Mouse (Mus musculus): ENCODE measurements around the gene Tjp1. TPM values are rescaled to one million over a fixed set of nuclear protein-coding genes. Genes with fewer than 3 reads are reported as not detected.

The Tjp1 gene
- total and polyA plus RNA-seq, 3 experiments = not detected

GRCm38 (mm10) chr7:65509357-65509756, 18.2 kb downstream of the Tjp1 start:
- TF ChIP-seq PAX5 (IDR thresholded peaks at IDR 0.05; ENCODE audit: low read length) (no peak), POLR2AphosphoS2 (IDR thresholded peaks at IDR 0.05; ENCODE audit: low read depth, low read length) (no peak), HCFC1 (IDR thresholded peaks at IDR 0.05; ENCODE audit: low read depth, low read length) (no peak), KAT2A (IDR thresholded peaks at IDR 0.05; ENCODE audit: insufficient replicate concordance, low read length) (no peak), MXI1 (IDR thresholded peaks at IDR 0.05; ENCODE audit: low read depth, low read length) (no peak), GABPA (IDR thresholded peaks at IDR 0.05; ENCODE audit: insufficient replicate concordance, low read depth, low read length) (no peak), MEF2A (IDR thresholded peaks at IDR 0.05; ENCODE audit: borderline replicate concordance, low read depth, low read length) (no peak), BHLHE40 (IDR thresholded peaks at IDR 0.05; ENCODE audit: low read depth, low read length) (no peak), POLR2A (IDR thresholded peaks at IDR 0.05; ENCODE audit: low read depth, low read length) (no peak), JUND (conservative IDR thresholded peaks at IDR 0.05; ENCODE audit: low read depth, low read length) (no peak), ZMIZ1 (IDR thresholded peaks at IDR 0.05; ENCODE audit: low read depth, low read length) (no peak), ZKSCAN1 (IDR thresholded peaks at IDR 0.05; ENCODE audit: borderline replicate concordance, low read depth, low read length) (no peak), CHD1 (IDR thresholded peaks at IDR 0.05; ENCODE audit: low read depth, low read length) (no peak), MYC (IDR thresholded peaks at IDR 0.05; ENCODE audit: low read depth, low read length) (no peak), EP300 (IDR thresholded peaks at IDR 0.05; ENCODE audit: low read length) (no peak), CTCF (conservative IDR thresholded peaks at IDR 0.05 in 1 of 2, IDR thresholded peaks at IDR 0.05 in 1 of 2; ENCODE audit: low read depth in 2 of 2, low read length in 2 of 2) (no peak), JUN (IDR thresholded peaks at IDR 0.05; ENCODE audit: insufficient read depth, low read depth, low read length) (no peak), ZC3H11A (IDR thresholded peaks at IDR 0.05; ENCODE audit: low read depth, low read length) (no peak)
- H3K79me2 ChIP-seq (replicated peaks; ENCODE audit: control insufficient read depth, extremely low read depth, insufficient read depth, poor library complexity, severe bottlenecking) = no peaks in the 10 kb centered on the region
- H3K9ac ChIP-seq (ENCODE audit: insufficient read depth, low read depth) = no peak overlapping the region
- H3K4me2 ChIP-seq (ENCODE audit: insufficient read depth, low read depth, poor library complexity, severe bottlenecking) = no peak overlapping the region
- DNase-seq (ENCODE audit: extremely low read depth) = no peak
- no peak overlapping the region for H3K27ac ChIP-seq (ENCODE audit: insufficient read depth, low read depth)
- in situ Hi-C loops (cut with MboI; ENCODE audit: low pct_ligation_motif_present, low pct_unique_long_range_greater_than_20kb, low sequenced_read_pairs) = no loop called here
- no peaks in the 10 kb centered on the region for H3K36me3 ChIP-seq (replicated peaks in 1 of 2; ENCODE audit: control insufficient read depth in 1 of 2, insufficient read depth in 1 of 2, low read length in 1 of 2)
- no peaks in the 10 kb centered on the region for H3K4me1 ChIP-seq (ENCODE audit: control insufficient read depth in 1 of 2, insufficient read depth in 2 of 2)
- H3K27me3 ChIP-seq (replicated peaks) = peaks cover 28% of the 10 kb centered on the region
- dilution Hi-C loops (cut with MboI; ENCODE audit: extremely low pct_ligation_motif_present, extremely low pct_unique_long_range_greater_than_20kb, low sequenced_read_pairs) = no loop called here
- no peaks in the 10 kb centered on the region for H3K9me3 ChIP-seq (replicated peaks; ENCODE audit: low read length)
- no peak overlapping the region for H3K4me3 ChIP-seq (replicated peaks in 1 of 3; ENCODE audit: low read depth in 2 of 3, low read length in 2 of 3, poor library complexity in 1 of 3)

GRCm38 (mm10) chr7:65507341-65507740, 20.2 kb downstream of the Tjp1 start:
- no peak overlapping the region for H3K27ac ChIP-seq (ENCODE audit: insufficient read depth, low read depth)
- no peak overlapping the region for H3K4me3 ChIP-seq (replicated peaks in 1 of 3; ENCODE audit: low read depth in 2 of 3, low read length in 2 of 3, poor library complexity in 1 of 3)
- H3K9ac ChIP-seq (ENCODE audit: insufficient read depth, low read depth) = no peak overlapping the region
- no peaks in the 10 kb centered on the region for H3K9me3 ChIP-seq (replicated peaks; ENCODE audit: low read length)
- H3K79me2 ChIP-seq (replicated peaks; ENCODE audit: control insufficient read depth, extremely low read depth, insufficient read depth, poor library complexity, severe bottlenecking) = no peaks in the 10 kb centered on the region
- TF ChIP-seq SMC3 (IDR thresholded peaks at IDR 0.05; ENCODE audit: low read depth, low read length) (no peak), MXI1 (IDR thresholded peaks at IDR 0.05; ENCODE audit: low read depth, low read length) (no peak), PAX5 (IDR thresholded peaks at IDR 0.05; ENCODE audit: low read length) (no peak)
- no peak overlapping the region for H3K4me2 ChIP-seq (ENCODE audit: insufficient read depth, low read depth, poor library complexity, severe bottlenecking)
- H3K27me3 ChIP-seq (replicated peaks) = peaks cover 18% of the 10 kb centered on the region
- dilution Hi-C loops (cut with MboI; ENCODE audit: extremely low pct_ligation_motif_present, extremely low pct_unique_long_range_greater_than_20kb, low sequenced_read_pairs) (no loop called here), in situ Hi-C loops (cut with MboI; ENCODE audit: low pct_ligation_motif_present, low pct_unique_long_range_greater_than_20kb, low sequenced_read_pairs) (no loop called here)
- DNase-seq (ENCODE audit: extremely low read depth) = no peak
- H3K4me1 ChIP-seq (ENCODE audit: control insufficient read depth in 1 of 2, insufficient read depth in 2 of 2) = no peaks in the 10 kb centered on the region
- H3K36me3 ChIP-seq (replicated peaks in 1 of 2; ENCODE audit: control insufficient read depth in 1 of 2, insufficient read depth in 1 of 2, low read length in 1 of 2) = no peaks in the 10 kb centered on the region
